Mouse (Mus musculus): Measurements from ENCODE around the gene Bicdl1. TPM values are rescaled to one million over a fixed set of nuclear protein-coding genes. Genes with fewer than 3 reads are reported as not detected.

Gene Bicdl1
- polyA plus RNA-seq, 1 experiment, result 6.1 TPM

DNA sequence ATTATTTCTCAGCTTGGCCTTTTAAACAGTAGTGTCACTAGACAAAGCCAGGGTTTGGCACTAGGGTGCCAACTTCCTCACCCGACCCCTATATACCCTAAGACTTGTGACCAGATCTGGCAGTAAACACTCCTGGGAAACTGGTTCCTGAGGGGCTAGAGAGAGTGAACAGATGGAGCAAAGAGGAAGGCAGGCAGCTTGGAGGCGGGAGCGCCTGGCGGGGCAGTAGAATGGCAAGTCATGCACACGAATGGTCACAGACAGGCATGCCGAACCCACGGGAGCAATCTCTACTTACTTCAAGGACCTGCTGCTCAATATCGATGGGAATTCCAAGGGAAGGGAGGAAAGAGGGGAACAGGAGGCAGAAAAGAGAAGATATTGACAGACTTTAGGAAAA, 59.6 kb downstream of the Bicdl1 start:
- WGBS, result 73% methylated on average over 8 of the region's 8 CpGs
- H3K4me1 ChIP-seq (ENCODE audit: control insufficient read depth, insufficient read depth, low read length), result no peaks in the 10 kb centered on the region
- no peak overlapping the region for H3K4me3 ChIP-seq (replicated peaks; ENCODE audit: control insufficient read depth, low read depth, low read length)
- H3K27ac ChIP-seq (ENCODE audit: control insufficient read depth, insufficient read depth, low read depth, low read length, poor library complexity), result no peak overlapping the region
- TF ChIP-seq POLR2A (IDR thresholded peaks at IDR 0.05; ENCODE audit: borderline replicate concordance, control insufficient read depth, low read depth, low read length), result no peak

- Histone ChIP-seq H3K27ac (ENCODE audit: control insufficient read depth, insufficient read depth, low read depth, low read length, poor library complexity) (no peak overlapping the region), H3K4me3 (replicated peaks; ENCODE audit: control insufficient read depth, low read depth, low read length) (no peak overlapping the region), H3K4me1 (ENCODE audit: control insufficient read depth, insufficient read depth, low read length) (no peaks in the 10 kb centered on the region)
- WGBS, result 62% methylated on average over 2 of the region's 2 CpGs
- no peak for TF ChIP-seq POLR2A (IDR thresholded peaks at IDR 0.05; ENCODE audit: borderline replicate concordance, control insufficient read depth, low read depth, low read length)
- TF ChIP-seq CTCF (IDR thresholded peaks at IDR 0.05; ENCODE audit: control insufficient read depth, insufficient read depth, low read length), result no peak
Observed at GRCm38 (mm10) chr5:115670406-115670805, 61.0 kb downstream of the Bicdl1 start.

- Histone ChIP-seq H3K27ac (ENCODE audit: control insufficient read depth, insufficient read depth, low read depth, low read length, poor library complexity) (no peak overlapping the region), H3K4me1 (ENCODE audit: control insufficient read depth, insufficient read depth, low read length) (no peaks in the 10 kb centered on the region), H3K4me3 (replicated peaks; ENCODE audit: control insufficient read depth, low read depth, low read length) (no peak overlapping the region)
- no peak for TF ChIP-seq CTCF (IDR thresholded peaks at IDR 0.05; ENCODE audit: control insufficient read depth, insufficient read depth, low read length)
- no peak for TF ChIP-seq POLR2A (IDR thresholded peaks at IDR 0.05; ENCODE audit: borderline replicate concordance, control insufficient read depth, low read depth, low read length)
- WGBS, result 82% methylated on average over 11 of the region's 11 CpGs
Observed at GRCm38 (mm10) chr5:115669974-115670373, 61.4 kb downstream of the Bicdl1 start.

GRCm38 (mm10) chr5:115668986-115669385, 62.4 kb downstream of the Bicdl1 start:
- TF ChIP-seq CTCF (IDR thresholded peaks at IDR 0.05; ENCODE audit: control insufficient read depth, insufficient read depth, low read length) (no peak), POLR2A (IDR thresholded peaks at IDR 0.05; ENCODE audit: borderline replicate concordance, control insufficient read depth, low read depth, low read length) (no peak)
- Histone ChIP-seq H3K4me3 (replicated peaks; ENCODE audit: control insufficient read depth, low read depth, low read length) (no peak overlapping the region), H3K4me1 (ENCODE audit: control insufficient read depth, insufficient read depth, low read length) (no peaks in the 10 kb centered on the region), H3K27ac (ENCODE audit: control insufficient read depth, insufficient read depth, low read depth, low read length, poor library complexity) (no peak overlapping the region)
- 89% methylated on average over 12 of the region's 12 CpGs for WGBS

GRCm38 (mm10) chr5:115667894-115668293, 63.5 kb downstream of the Bicdl1 start:
- H3K4me1 ChIP-seq (ENCODE audit: control insufficient read depth, insufficient read depth, low read length), result no peaks in the 10 kb centered on the region
- TF ChIP-seq CTCF (IDR thresholded peaks at IDR 0.05; ENCODE audit: control insufficient read depth, insufficient read depth, low read length) (no peak), POLR2A (IDR thresholded peaks at IDR 0.05; ENCODE audit: borderline replicate concordance, control insufficient read depth, low read depth, low read length) (no peak)
- WGBS, result 74% methylated on average over 7 of the region's 7 CpGs
- H3K4me3 ChIP-seq (replicated peaks; ENCODE audit: control insufficient read depth, low read depth, low read length), result no peak overlapping the region
- H3K27ac ChIP-seq (ENCODE audit: control insufficient read depth, insufficient read depth, low read depth, low read length, poor library complexity), result no peak overlapping the region

GRCm38 (mm10) chr5:115667210-115667609, 64.2 kb downstream of the Bicdl1 start:
- Histone ChIP-seq H3K27ac (ENCODE audit: control insufficient read depth, insufficient read depth, low read depth, low read length, poor library complexity) (no peak overlapping the region), H3K4me3 (replicated peaks; ENCODE audit: control insufficient read depth, low read depth, low read length) (no peak overlapping the region), H3K4me1 (ENCODE audit: control insufficient read depth, insufficient read depth, low read length) (no peaks in the 10 kb centered on the region)
- WGBS, result 89% methylated on average over 8 of the region's 8 CpGs
- no peak for TF ChIP-seq POLR2A (IDR thresholded peaks at IDR 0.05; ENCODE audit: borderline replicate concordance, control insufficient read depth, low read depth, low read length)
- no peak for TF ChIP-seq CTCF (IDR thresholded peaks at IDR 0.05; ENCODE audit: control insufficient read depth, insufficient read depth, low read length)

DNA sequence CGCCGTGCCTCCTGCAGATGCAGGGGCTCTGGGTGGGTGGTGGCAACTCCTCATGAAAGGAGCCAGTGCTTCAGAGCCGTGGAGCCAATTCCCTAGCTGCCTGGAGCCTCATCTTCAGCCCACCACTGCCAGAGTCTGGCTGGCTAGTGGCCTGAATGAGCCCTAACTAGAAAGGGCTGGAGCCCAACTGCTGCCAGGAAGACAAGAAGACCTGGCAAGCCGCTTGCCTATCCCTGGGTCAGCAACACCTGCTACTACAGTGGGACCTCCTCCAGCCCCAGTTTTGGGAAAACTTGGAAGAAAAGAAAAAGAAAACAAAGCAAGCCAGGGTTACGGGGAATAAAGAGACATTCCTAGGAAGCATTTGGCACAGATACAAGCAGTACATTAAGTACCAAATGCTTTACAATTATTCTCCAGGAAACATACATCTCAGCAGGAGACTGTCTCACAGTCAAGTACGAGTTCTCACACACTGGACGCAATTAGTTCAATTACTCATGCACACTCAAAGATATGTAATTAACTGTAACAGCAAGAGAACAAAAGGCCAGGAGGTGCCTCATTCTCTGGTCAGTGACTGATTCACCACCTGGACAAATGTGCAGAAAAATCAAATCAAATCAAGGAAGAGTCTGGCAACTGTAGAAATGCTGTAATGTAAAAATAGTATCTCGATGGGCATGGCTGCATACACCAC, 64.9 kb downstream of the Bicdl1 start:
- no peaks in the 10 kb centered on the region for H3K4me1 ChIP-seq (ENCODE audit: control insufficient read depth, insufficient read depth, low read length)
- no peak for TF ChIP-seq POLR2A (IDR thresholded peaks at IDR 0.05; ENCODE audit: borderline replicate concordance, control insufficient read depth, low read depth, low read length)
- TF ChIP-seq CTCF (IDR thresholded peaks at IDR 0.05; ENCODE audit: control insufficient read depth, insufficient read depth, low read length), result no peak
- H3K27ac ChIP-seq (ENCODE audit: control insufficient read depth, insufficient read depth, low read depth, low read length, poor library complexity), result no peak overlapping the region
- H3K4me3 ChIP-seq (replicated peaks; ENCODE audit: control insufficient read depth, low read depth, low read length), result no peak overlapping the region
- WGBS, result 81% methylated on average over 8 of the region's 8 CpGs

DNA sequence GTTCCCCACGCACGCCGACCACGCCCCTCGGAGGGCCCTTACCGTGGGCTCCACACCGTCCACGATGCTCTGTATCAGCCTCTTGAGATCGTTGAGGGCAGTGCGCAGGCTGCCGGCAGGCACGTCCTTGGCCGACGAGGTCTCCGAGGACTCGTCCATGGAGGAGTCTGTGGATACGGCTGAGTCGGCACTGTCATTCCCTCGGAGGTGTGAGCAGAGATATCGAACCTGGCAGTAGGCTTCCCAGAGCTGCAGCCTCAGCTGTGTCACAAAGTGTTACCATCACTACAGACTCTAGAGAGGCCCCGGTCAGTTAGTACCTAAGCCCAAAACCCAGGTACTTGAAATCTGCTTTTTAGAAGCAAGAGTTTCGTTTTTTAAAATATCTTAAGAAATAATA, 68.8 kb downstream of the Bicdl1 start:
- Histone ChIP-seq H3K4me3 (replicated peaks; ENCODE audit: control insufficient read depth, low read depth, low read length) (no peak overlapping the region), H3K27ac (ENCODE audit: control insufficient read depth, insufficient read depth, low read depth, low read length, poor library complexity) (no peak overlapping the region), H3K4me1 (ENCODE audit: control insufficient read depth, insufficient read depth, low read length) (no peaks in the 10 kb centered on the region)
- TF ChIP-seq POLR2A (IDR thresholded peaks at IDR 0.05; ENCODE audit: borderline replicate concordance, control insufficient read depth, low read depth, low read length) (no peak), CTCF (IDR thresholded peaks at IDR 0.05; ENCODE audit: control insufficient read depth, insufficient read depth, low read length) (no peak)
- WGBS, result 87% methylated on average over 22 of the region's 22 CpGs

GRCm38 (mm10) chr5:115658352-115658751, 73.1 kb downstream of the Bicdl1 start:
- TF ChIP-seq CTCF (IDR thresholded peaks at IDR 0.05; ENCODE audit: control insufficient read depth, insufficient read depth, low read length) (no peak), POLR2A (IDR thresholded peaks at IDR 0.05; ENCODE audit: borderline replicate concordance, control insufficient read depth, low read depth, low read length) (no peak)
- no peak overlapping the region for H3K27ac ChIP-seq (ENCODE audit: control insufficient read depth, insufficient read depth, low read depth, low read length, poor library complexity)
- no peaks in the 10 kb centered on the region for H3K4me1 ChIP-seq (ENCODE audit: control insufficient read depth, insufficient read depth, low read length)
- 75% methylated on average over 6 of the region's 6 CpGs for WGBS
- H3K4me3 ChIP-seq (replicated peaks; ENCODE audit: control insufficient read depth, low read depth, low read length), result no peak overlapping the region
